Mouse (Mus musculus) layer of hippocampus, adult 2 months (tissue): ENCODE data around the gene Myh10. TPM values are rescaled to one million over a fixed set of nuclear protein-coding genes. Genes with fewer than 3 reads are reported as not detected.

ENCODE experiments used
- DNase-seq, 2 experiments: peaks; one replicate each; pipeline ENCODE4 v3.0.0; 2022; ENCODE audit warnings: low spot score in 2 of 2
- H3K27ac ChIP-seq: fragments of 200-600 bp; 2 replicates; pipeline ENCODE4 v1.8.1; 2022
- H3K4me3 ChIP-seq: fragments of 200-600 bp; 2 replicates; pipeline ENCODE4 v1.8.1; 2022; ENCODE audit warnings: mild to moderate bottlenecking
- CTCF ChIP-seq: fragments of 200-600 bp; conservative IDR thresholded peaks from 2 replicates; pipeline ENCODE4 v1.8.1; 2022; ENCODE audit warnings: antibody characterized with exemption, mild to moderate bottlenecking, moderate library complexity
- total RNA-seq, 2 experiments: library from RNA; stranded (reverse); gene quantifications; 2 replicates each; pipeline ENCODE4 v1.2.3; 2021

Myh10 gene
- total RNA-seq, 2 experiments from 2014 or later, result 139 to 147 TPM

- no peak for DNase-seq
- Histone ChIP-seq H3K4me3 (no peak overlapping the region), H3K27ac (no peak overlapping the region)
- no peak for TF ChIP-seq CTCF
Measured at GRCm38 (mm10) chr11:68767762-68768542, 76.6 kb downstream of the Myh10 start.

GRCm38 (mm10) chr11:68769770-68770510 lies 78.6 kb downstream of the Myh10 start:
- Histone ChIP-seq H3K27ac (no peak overlapping the region), H3K4me3 (no peak overlapping the region)
- TF ChIP-seq CTCF, result no peak
- DNase-seq, result no peak

GRCm38 (mm10) chr11:68776147-68776655 lies 84.8 kb downstream of the Myh10 start:
- no peak for TF ChIP-seq CTCF
- no peak overlapping the region for H3K4me3 ChIP-seq
- no peak for DNase-seq
- no peak overlapping the region for H3K27ac ChIP-seq

GRCm38 (mm10) chr11:68777933-68778332 lies 86.6 kb downstream of the Myh10 start:
- Histone ChIP-seq H3K27ac (no peak overlapping the region), H3K4me3 (no peak overlapping the region)
- no peak for DNase-seq
- TF ChIP-seq CTCF, result no peak

- no peak for DNase-seq
- no peak overlapping the region for H3K4me3 ChIP-seq
- no peak for TF ChIP-seq CTCF
- H3K27ac ChIP-seq, result no peak overlapping the region
Measured at GRCm38 (mm10) chr11:68778855-68779254, 87.5 kb downstream of the Myh10 start.

- Histone ChIP-seq H3K4me3 (no peak overlapping the region), H3K27ac (no peak overlapping the region)
- DNase-seq, result no peak
- TF ChIP-seq CTCF, result no peak
Measured at GRCm38 (mm10) chr11:68779735-68780465, 88.5 kb downstream of the Myh10 start.

- no peak overlapping the region for H3K27ac ChIP-seq
Measured at GRCm38 (mm10) chr11:68780466-68781114, 89.2 kb downstream of the Myh10 start.

GRCm38 (mm10) chr11:68782336-68782735 lies 91.0 kb downstream of the Myh10 start:
- TF ChIP-seq CTCF, result no peak
- Histone ChIP-seq H3K27ac (no peak overlapping the region), H3K4me3 (no peak overlapping the region)
- DNase-seq, result no peak

More at GRCm38 (mm10) chr11:68780466-68781114, 89.2 kb downstream of the Myh10 start:
- H3K4me3 ChIP-seq, result no peak overlapping the region
- TF ChIP-seq CTCF, result no peak
- no peak for DNase-seq

GRCm38 (mm10) chr11:68785813-68786212 lies 94.5 kb downstream of the Myh10 start:
- DNase-seq, result no peak
- H3K4me3 ChIP-seq, result no peak overlapping the region
- H3K27ac ChIP-seq, result no peak overlapping the region
- no peak for TF ChIP-seq CTCF

GRCm38 (mm10) chr11:68787222-68787621 lies 95.9 kb downstream of the Myh10 start:
- no peak for DNase-seq
- Histone ChIP-seq H3K4me3 (no peak overlapping the region), H3K27ac (no peak overlapping the region)
- no peak for TF ChIP-seq CTCF

- no peak for TF ChIP-seq CTCF
- Histone ChIP-seq H3K4me3 (no peak overlapping the region), H3K27ac (no peak overlapping the region)
- no peak for DNase-seq
Measured at GRCm38 (mm10) chr11:68790720-68791119, 99.4 kb downstream of the Myh10 start.

- TF ChIP-seq CTCF, result no peak
- Histone ChIP-seq H3K4me3 (no peak overlapping the region), H3K27ac (no peak overlapping the region)
- no peak for DNase-seq
Measured at GRCm38 (mm10) chr11:68791794-68792193, 100.4 kb downstream of the Myh10 start.
